Mouse (Mus musculus) right cerebral cortex, postnatal 14 days (tissue): ENCODE measurements around the gene Nrgn.

ENCODE experiments used
- DNase-seq: peaks from one replicate; pipeline ENCODE4 v3.0.0; 2022

Nrgn gene

GRCm38 (mm10) chr9:37552536-37553293, at the start of gene Nrgn:
Gene Nrgn, minus strand, starts transcription at chr9:37552904.
- peak; percentile 83 for DNase-seq

GRCm38 (mm10) chr9:37600538-37601205, 48.0 kb upstream of the Nrgn start:
- no peak for DNase-seq

GRCm38 (mm10) chr9:37598637-37599036, 45.9 kb upstream of the Nrgn start:
- DNase-seq: no peak

- DNase-seq: no peak
Measured at GRCm38 (mm10) chr9:37595570-37595969, 42.9 kb upstream of the Nrgn start.

- no peak for DNase-seq
Measured at GRCm38 (mm10) chr9:37593690-37594089, 41.0 kb upstream of the Nrgn start.

- DNase-seq: no peak
Measured at GRCm38 (mm10) chr9:37592633-37593032, 39.9 kb upstream of the Nrgn start.

GRCm38 (mm10) chr9:37592025-37592424, 39.3 kb upstream of the Nrgn start:
- DNase-seq: no peak

- no peak for DNase-seq
Measured at GRCm38 (mm10) chr9:37590381-37590780, 37.7 kb upstream of the Nrgn start.

GRCm38 (mm10) chr9:37586718-37587117, 34.0 kb upstream of the Nrgn start:
- DNase-seq: no peak

GRCm38 (mm10) chr9:37583594-37583993, 30.9 kb upstream of the Nrgn start:
- DNase-seq: no peak

- peak; percentile 29 for DNase-seq
Measured at GRCm38 (mm10) chr9:37576436-37576930, 23.8 kb upstream of the Nrgn start.

- DNase-seq: no peak
Measured at GRCm38 (mm10) chr9:37572204-37572876, 19.6 kb upstream of the Nrgn start.

- no peak for DNase-seq
Measured at GRCm38 (mm10) chr9:37569231-37569835, 16.6 kb upstream of the Nrgn start.

- no peak for DNase-seq
Measured at GRCm38 (mm10) chr9:37568605-37569214, 16.0 kb upstream of the Nrgn start.

GRCm38 (mm10) chr9:37567892-37568604, 15.3 kb upstream of the Nrgn start:
- DNase-seq: peak; percentile 64

GRCm38 (mm10) chr9:37567454-37567853, 14.8 kb upstream of the Nrgn start:
- no peak for DNase-seq

GRCm38 (mm10) chr9:37567019-37567418, 14.3 kb upstream of the Nrgn start:
- DNase-seq: no peak

- DNase-seq: no peak
Measured at GRCm38 (mm10) chr9:37563805-37564204, 11.1 kb upstream of the Nrgn start.

GRCm38 (mm10) chr9:37560617-37561016, 7.9 kb upstream of the Nrgn start:
- no peak for DNase-seq

- DNase-seq: peak; percentile 28
Measured at GRCm38 (mm10) chr9:37556366-37556765, 3.7 kb upstream of the Nrgn start.

- no peak for DNase-seq
Measured at GRCm38 (mm10) chr9:37554838-37555748, 2.4 kb upstream of the Nrgn start, which contains the start of gene Siae. Gene Siae, plus strand, starts transcription at chr9:37555698.
